Mouse (Mus musculus): ENCODE measurements around the gene Per2.

GRCm38 (mm10) chr1:91412286-91413029 lies 46.7 kb downstream of the Per2 start:
- TF ChIP-seq CTCF (conservative IDR thresholded peaks at IDR 0.05; ENCODE audit: insufficient read depth, insufficient read length, low read depth, low read length), result no peak
- TF ChIP-seq POLR2A (IDR thresholded peaks at IDR 0.05; ENCODE audit: low read depth, low read length), result no peak
